ENCODE assay signal across 8 mouse cellular contexts in genomic region chr11:55033040-55033660, GRCm38 (mm10). TPM values are rescaled to one million over a fixed set of nuclear protein-coding genes. Genes with fewer than 3 reads are reported as not detected.
DNase-seq lines count a peak whose midpoint lies in the region; ATAC-seq lines count a peak whose summit lies in the region.

Gene Anxa6, minus strand, starts transcription at chr11:55033445.

- H3K4me3 ChIP-seq in forebrain, embryonic 16.5 days (replicated peaks; ENCODE audit: low read length): peak within 1 kb of the TSS; percentile 74

- ATAC-seq in forebrain, embryonic 16.5 days: peak; percentile 95

- H3K4me1 ChIP-seq in forebrain, embryonic 16.5 days (replicated peaks; ENCODE audit: control insufficient read depth, insufficient read depth, low read length): peaks cover 21% of the 10 kb centered on the region

- peak; percentile 47 for DNase-seq in MEL-GATA-1-ER (ENCODE audit: extremely low read depth, low read depth)
- peak; percentile 88 to 89 for DNase-seq in cerebellum, adult 18-20 months
- DNase-seq in heart, postnatal 36 days: peak; percentile 86 to 91
- peak in 1 of 2 experiments; percentile 65 for DNase-seq in layer of hippocampus, adult 8-10 months (ENCODE audit: low spot score in 2 of 2)
- peak; percentile 88 for DNase-seq in lung, postnatal 10 days
- DNase-seq in ovary, postnatal 14 days (ENCODE audit: low spot score): peak; percentile 66
- peak; percentile 74 to 77 for DNase-seq in thymus, postnatal 10 days (ENCODE audit: low spot score in 2 of 2)

- H3K9me3 ChIP-seq in forebrain, embryonic 16.5 days (ENCODE audit: control insufficient read depth, low read length): no peaks in the 10 kb centered on the region

- H3K27ac ChIP-seq in forebrain, embryonic 16.5 days (ENCODE audit: low read length): peak within 1 kb of the TSS; percentile 23; the same call in 1 of the 2 replicates

- no peaks in the 10 kb centered on the region for H3K36me3 ChIP-seq in forebrain, embryonic 16.5 days (ENCODE audit: control insufficient read depth, insufficient read depth)

- intact Hi-C loops in heart, postnatal 36 days (cut with DNase I): no loop called here

- peak within 1 kb of the TSS; percentile 99 for H3K4me2 ChIP-seq in forebrain, embryonic 16.5 days (ENCODE audit: low read length)

- no peaks in the 10 kb centered on the region for H3K27me3 ChIP-seq in forebrain, embryonic 16.5 days (replicated peaks; ENCODE audit: control insufficient read depth, insufficient read depth, low read length)

- peak within 1 kb of the TSS; percentile 79 for H3K9ac ChIP-seq in forebrain, embryonic 16.5 days (replicated peaks; ENCODE audit: low read depth, low read length)

- WGBS in forebrain, embryonic 16.5 days: 0% methylated on average over 41 of the region's 41 CpGs

RNA-seq across cellular contexts. Expression of gene Anxa6, which starts in this region (rescaled TPM):
- polyA plus RNA-seq in forebrain, embryonic 16.5 days (2015; fragmentation: Nextera tagmentation; extraction: Ambion mirVana): 40.9 and 53.0 TPM in 2 replicates
- total RNA-seq in heart, postnatal 36 days (2021): 100 to 1,000 TPM; 234 to 241 TPM
- total RNA-seq in layer of hippocampus, adult 8-10 months (2022): 10 to 100 TPM; 85.6 to 95.3 (median 89.4) TPM
